Mouse (Mus musculus): Measurements from ENCODE around the gene Clcn7.

DNA sequence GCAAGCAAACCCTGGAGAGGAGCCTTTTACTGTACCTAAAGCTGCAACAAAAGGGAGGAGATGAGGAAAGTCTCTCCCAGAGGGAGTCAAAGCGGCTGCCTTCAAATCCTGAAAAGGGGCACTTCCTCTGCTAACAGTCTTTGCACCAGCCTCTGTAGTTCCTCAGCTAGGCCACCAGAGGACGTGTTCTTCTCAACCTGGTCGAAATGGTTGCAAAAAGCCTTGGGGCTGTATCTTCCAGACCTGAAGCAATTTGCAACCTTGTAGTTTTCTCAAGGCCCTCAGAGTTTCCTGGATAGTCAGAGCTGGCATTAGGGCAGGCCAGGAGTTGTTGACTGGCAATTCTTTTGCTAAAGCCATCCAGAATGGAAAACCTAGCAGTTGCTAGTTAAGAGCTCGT, 15.9 kb upstream of the Clcn7 start:
- TF ChIP-seq CTCF (IDR thresholded peaks at IDR 0.05; ENCODE audit: insufficient read depth, low read depth, low read length) (no peak), POLR2A (IDR thresholded peaks at IDR 0.05; ENCODE audit: insufficient read depth, low read depth, low read length) (no peak)

Measured in olfactory bulb, adult 2 months (tissue).